Mouse (Mus musculus) midbrain, embryonic 13.5 days (tissue): Measurements from ENCODE around the gene Ispd. TPM values are rescaled to one million over a fixed set of nuclear protein-coding genes. Genes with fewer than 3 reads are reported as not detected.
"Not testable (repeated sequence)": the region's sequence is repeated elsewhere in the genome, so short reads cannot be mapped to it uniquely, and the experiment has no call there.

ENCODE experiments used
- ATAC-seq: fragments of 200-750 bp; cut with Nextera tagmentation; 2 replicates; pipeline ENCODE4 v1.8.0; 2017; ENCODE audit warnings: mild to moderate bottlenecking, moderate TSS enrichment, moderate library complexity
- H3K27ac ChIP-seq: fragments of 300-500 bp; sonication (generic); 2 replicates; pipeline ENCODE4 v1.5.1; 2015; ENCODE audit warnings: inconsistent platforms, mild to moderate bottlenecking, moderate library complexity
- H3K27me3 ChIP-seq: fragments of 300-500 bp; sonication (generic); 2 replicates; pipeline ENCODE4 v1.6.1; 2015; ENCODE audit warnings: mild to moderate bottlenecking, inconsistent platforms
- H3K36me3 ChIP-seq: fragments of 300-500 bp; sonication (generic); 2 replicates; pipeline ENCODE4 v1.6.1; 2015; ENCODE audit warnings: mild to moderate bottlenecking, inconsistent platforms
- H3K4me1 ChIP-seq: fragments of 300-500 bp; sonication (generic); replicated peaks from 2 replicates; pipeline ENCODE4 v1.6.1; 2015; ENCODE audit warnings: inconsistent platforms
- H3K4me2 ChIP-seq: fragments of 300-500 bp; sonication (generic); replicated peaks from 2 replicates; pipeline ENCODE4 v1.6.1; 2015; ENCODE audit warnings: moderate library complexity, mild to moderate bottlenecking, inconsistent platforms
- H3K4me3 ChIP-seq: fragments of 300-500 bp; sonication (generic); replicated peaks from 2 replicates; pipeline ENCODE4 v1.5.1; 2015; ENCODE audit warnings: mild to moderate bottlenecking, inconsistent platforms
- H3K9ac ChIP-seq: fragments of 300-500 bp; sonication (generic); replicated peaks from 2 replicates; pipeline ENCODE4 v1.6.1; 2015; ENCODE audit warnings: mild to moderate bottlenecking, inconsistent platforms
- H3K9me3 ChIP-seq: fragments of 300-500 bp; sonication (generic); 2 replicates; pipeline ENCODE4 v1.6.1; 2016; ENCODE audit warnings: mild to moderate bottlenecking, inconsistent platforms
- WGBS: fragments of 180-500 bp; shearing (Covaris S2); methylation state at CpG from one replicate; pipeline ENCODE4 v1.1.7; 2015; 5-methylcytosine and 5-hydroxymethylcytosine counted together
- polyA plus RNA-seq: library from polyadenylated mRNA; unstranded; fragments of >200 nt; fragmentation: Nextera tagmentation; extraction: Ambion mirVana; gene quantifications from 2 replicates; pipeline ENCODE4 v1.2.1, GENCODE M21; 2015

Ispd gene
- polyA plus RNA-seq, result 10.9 and 11.7 TPM in 2 replicates

DNA sequence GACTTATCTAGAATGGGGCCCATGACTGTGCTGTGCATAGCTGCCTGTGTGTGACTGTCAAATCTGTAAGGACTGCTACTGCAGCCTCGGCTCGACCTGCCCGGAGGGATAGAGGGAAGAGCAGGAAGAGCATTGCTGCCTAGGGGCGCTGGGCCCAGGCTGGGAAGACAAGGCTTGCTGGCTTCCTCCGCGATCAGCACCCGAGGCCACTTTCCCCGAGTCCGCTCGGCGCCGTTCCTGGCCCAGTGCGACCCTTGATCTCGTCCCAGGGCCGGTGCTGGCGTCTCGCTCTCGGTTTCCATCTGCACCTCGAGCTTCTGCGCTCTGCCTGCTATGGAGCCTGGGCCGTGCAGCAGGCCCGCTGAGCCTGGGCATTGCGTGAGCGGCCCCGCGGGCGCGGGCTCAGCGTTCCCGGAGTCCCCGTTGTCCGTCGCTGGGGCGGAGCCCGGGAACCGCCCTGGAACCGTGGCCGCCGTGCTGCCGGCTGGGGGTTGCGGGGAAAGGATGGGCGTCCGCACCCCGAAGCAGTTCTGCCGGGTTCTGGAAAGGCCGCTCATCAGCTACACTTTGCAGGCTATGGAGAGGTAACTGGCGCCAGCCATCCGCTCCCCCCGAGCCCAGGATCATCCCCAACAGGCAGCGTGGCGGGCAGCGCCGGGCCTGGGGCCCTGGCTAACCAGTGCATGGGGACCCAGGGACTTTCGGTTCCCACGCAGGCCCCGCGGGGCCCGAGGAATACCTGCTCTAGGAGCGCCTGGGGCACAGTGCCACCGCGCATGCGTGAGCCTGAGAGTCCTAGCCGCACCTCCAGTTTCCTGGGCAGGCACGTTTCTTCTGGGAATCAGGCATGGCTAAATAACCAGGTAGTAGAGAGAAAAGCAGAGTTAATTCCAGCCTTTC, at the start of gene Ispd, which contains the start of gene D630036H23Rik:
Gene Ispd, plus strand, starts transcription at position 10 of the 900 bp plus-strand sequence.
Gene D630036H23Rik, minus strand, starts transcription at position 741 of the 900 bp plus-strand sequence.
- no peaks in the 10 kb centered on the region for H3K36me3 ChIP-seq
- peak; percentile 97 for ATAC-seq
- H3K27me3 ChIP-seq, result no peaks in the 10 kb centered on the region
- peak within 1 kb of the TSS; percentile 56 for H3K4me3 ChIP-seq
- WGBS, result under 1% methylated on average over 64 of the region's 64 CpGs
- H3K4me1 ChIP-seq, result peaks cover 14% of the 10 kb centered on the region
- H3K9me3 ChIP-seq, result no peaks in the 10 kb centered on the region
- peak within 1 kb of the TSS; percentile 96 for H3K27ac ChIP-seq
- H3K4me2 ChIP-seq, result peak within 1 kb of the TSS; percentile 62
- H3K9ac ChIP-seq, result peak within 1 kb of the TSS; percentile 92

DNA sequence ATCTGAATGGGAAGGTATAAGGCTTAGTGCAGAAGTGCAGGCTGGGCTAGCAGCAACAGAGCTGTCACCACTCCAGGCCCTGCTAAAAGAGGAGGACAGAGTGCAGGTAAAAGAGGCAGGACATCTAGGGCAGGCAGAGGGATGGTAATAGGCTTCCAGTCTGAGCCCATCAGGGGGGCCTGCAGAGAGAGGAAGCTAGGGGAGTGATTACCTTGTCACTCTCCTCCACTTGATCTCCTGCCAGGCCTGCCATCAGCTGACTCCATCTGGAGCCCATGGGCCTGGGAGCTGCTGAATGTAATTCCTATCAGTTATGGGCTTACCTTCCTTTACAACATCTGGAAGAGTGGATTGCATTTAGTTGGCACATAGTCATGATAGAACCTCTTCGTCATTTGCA, 48.6 kb upstream of the Ispd start:
- H3K27ac ChIP-seq, result no peak overlapping the region
- H3K9ac ChIP-seq, result no peak overlapping the region
- H3K4me1 ChIP-seq, result no peaks in the 10 kb centered on the region
- H3K36me3 ChIP-seq, result no peaks in the 10 kb centered on the region
- H3K4me3 ChIP-seq, result no peak overlapping the region
- 97% methylated on average over 1 of the region's 1 CpGs for WGBS
- H3K9me3 ChIP-seq, result no peaks in the 10 kb centered on the region
- no peak overlapping the region for H3K4me2 ChIP-seq
- H3K27me3 ChIP-seq, result no peaks in the 10 kb centered on the region
- no peak for ATAC-seq

DNA sequence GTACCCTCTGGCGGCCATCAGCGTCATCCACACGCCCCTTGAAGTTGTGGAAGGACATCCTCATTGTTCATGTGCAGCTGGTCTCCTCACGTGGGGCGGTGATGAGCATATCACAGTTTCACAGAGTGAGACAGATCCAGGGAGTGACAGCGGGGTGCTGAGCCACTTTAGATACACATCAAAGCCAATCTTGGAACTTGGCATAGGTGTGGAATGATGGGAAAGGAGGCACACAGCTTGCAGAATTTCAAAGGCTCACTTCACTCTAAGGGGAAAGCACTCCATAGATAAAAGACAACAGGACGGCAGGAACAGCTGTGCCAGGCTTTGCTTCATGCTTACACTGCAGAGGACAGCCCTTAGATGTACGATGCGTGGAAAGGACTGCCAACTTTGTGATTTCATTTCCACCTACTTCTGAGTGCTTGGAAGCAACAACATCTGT, 47.4 kb upstream of the Ispd start:
- Histone ChIP-seq H3K9ac (no peak overlapping the region), H3K4me3 (no peak overlapping the region), H3K27ac (no peak overlapping the region), H3K4me2 (no peak overlapping the region), H3K36me3 (no peaks in the 10 kb centered on the region), H3K9me3 (no peaks in the 10 kb centered on the region), H3K27me3 (no peaks in the 10 kb centered on the region), H3K4me1 (no peaks in the 10 kb centered on the region)
- WGBS, result 76% methylated on average over 9 of the region's 9 CpGs
- 0 out of 2 replicates have a peak, but pooled peaks have one; percentile 30 for ATAC-seq

DNA sequence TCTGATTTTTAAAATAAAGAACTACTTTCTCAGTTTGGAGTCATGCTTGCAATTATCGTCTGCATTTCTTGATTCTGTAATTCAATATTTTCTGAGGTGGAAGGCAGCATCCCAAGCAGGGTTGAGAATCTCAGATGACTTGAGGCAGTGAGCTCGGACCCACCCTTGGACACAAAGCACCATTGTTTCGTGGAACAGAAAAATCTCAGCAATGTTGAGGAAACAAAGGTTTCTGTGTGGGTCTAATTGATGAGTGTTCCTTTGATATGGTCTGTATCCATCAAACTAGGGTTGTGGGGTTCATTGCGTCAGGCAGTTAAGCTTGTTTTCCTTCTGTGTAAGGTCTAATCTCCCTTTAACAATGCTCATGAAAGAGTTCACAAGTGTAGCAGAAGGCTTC, 37.1 kb upstream of the Ispd start:
- WGBS, result 68% methylated on average over 4 of the region's 4 CpGs
- H3K9me3 ChIP-seq, result no peaks in the 10 kb centered on the region

DNA sequence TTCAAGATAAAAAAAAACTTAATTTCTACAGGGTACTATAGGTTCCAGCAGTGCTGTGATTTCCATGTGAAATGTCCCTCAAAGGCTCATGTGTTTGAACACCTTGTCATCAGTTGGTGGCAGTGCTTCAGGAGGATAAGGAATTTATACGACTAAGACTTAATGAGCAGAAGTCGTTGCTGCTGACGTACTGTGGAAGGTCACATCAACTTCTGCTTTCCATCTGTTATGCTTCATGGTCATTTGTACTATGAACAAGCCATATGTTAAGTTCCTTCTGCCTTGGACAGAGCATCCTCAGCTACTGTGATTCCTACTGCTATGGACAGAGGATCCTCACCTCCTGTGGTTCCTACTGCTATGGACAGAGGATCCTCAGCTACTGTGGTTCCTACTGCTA, 21.2 kb upstream of the Ispd start:
- no peaks in the 10 kb centered on the region for H3K27me3 ChIP-seq
- H3K4me3 ChIP-seq, result no peak overlapping the region
- H3K27ac ChIP-seq, result no peak overlapping the region
- WGBS, result 91% methylated on average over 3 of the region's 3 CpGs
- no peaks in the 10 kb centered on the region for H3K4me1 ChIP-seq
- H3K9ac ChIP-seq, result no peak overlapping the region
- no peak overlapping the region for H3K4me2 ChIP-seq
- no peak for ATAC-seq
- no peaks in the 10 kb centered on the region for H3K36me3 ChIP-seq
- no peaks in the 10 kb centered on the region for H3K9me3 ChIP-seq

More for the DNA sequence above, 37.1 kb upstream of the Ispd start:
- no peak overlapping the region for H3K4me3 ChIP-seq
- H3K27me3 ChIP-seq, result no peaks in the 10 kb centered on the region
- H3K4me1 ChIP-seq, result no peaks in the 10 kb centered on the region
- H3K4me2 ChIP-seq, result no peak overlapping the region
- no peak overlapping the region for H3K27ac ChIP-seq
- H3K9ac ChIP-seq, result no peak overlapping the region
- no peak for ATAC-seq
- H3K36me3 ChIP-seq, result no peaks in the 10 kb centered on the region

DNA sequence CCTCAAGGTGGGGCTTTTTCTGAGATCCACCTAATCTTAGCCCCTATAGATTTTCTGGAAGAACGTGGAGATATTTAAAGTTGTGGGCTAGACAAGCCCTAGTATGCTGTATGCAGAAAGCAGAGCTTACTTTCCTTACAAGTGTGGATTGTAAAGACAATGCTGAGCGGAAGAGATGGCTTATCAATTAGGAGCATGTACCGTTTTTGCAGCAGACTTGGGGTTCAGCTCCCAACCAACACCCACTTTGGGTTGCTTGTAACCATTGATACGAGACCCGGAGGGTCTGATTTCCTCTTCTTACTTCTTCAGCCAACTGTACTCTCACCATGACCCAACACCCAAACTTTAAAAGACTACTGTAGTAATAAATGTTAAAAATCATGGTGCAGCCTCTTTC, 20.6 kb upstream of the Ispd start:
- no peak overlapping the region for H3K9ac ChIP-seq
- no peaks in the 10 kb centered on the region for H3K27me3 ChIP-seq
- H3K9me3 ChIP-seq, result no peaks in the 10 kb centered on the region
- H3K4me1 ChIP-seq, result no peaks in the 10 kb centered on the region
- no peak overlapping the region for H3K4me3 ChIP-seq
- no peaks in the 10 kb centered on the region for H3K36me3 ChIP-seq
- no peak overlapping the region for H3K4me2 ChIP-seq
- no peak overlapping the region for H3K27ac ChIP-seq
- ATAC-seq, result no peak
- 95% methylated on average over 5 of the region's 5 CpGs for WGBS

DNA sequence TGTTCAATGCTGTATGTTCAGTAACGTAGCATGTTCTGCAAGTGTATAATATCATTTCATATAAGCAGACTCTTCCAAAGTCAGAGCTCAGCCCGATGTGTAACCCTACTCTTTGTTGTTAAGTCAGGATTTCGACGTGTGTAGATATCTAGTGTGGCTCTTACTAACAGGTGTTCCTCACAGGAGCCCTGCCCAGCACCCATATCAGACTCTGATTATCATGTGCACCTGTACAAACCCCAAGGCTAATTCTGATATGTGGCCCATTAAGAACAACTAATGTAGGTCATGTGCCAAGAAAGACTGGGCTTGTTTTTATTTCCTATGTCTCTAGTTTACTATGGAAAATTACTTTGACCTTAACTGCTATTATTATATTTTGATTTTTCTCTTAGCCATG, 17.2 kb upstream of the Ispd start:
- Histone ChIP-seq H3K9me3 (no peaks in the 10 kb centered on the region), H3K4me1 (no peaks in the 10 kb centered on the region), H3K4me2 (no peak overlapping the region), H3K4me3 (no peak overlapping the region), H3K27ac (no peak overlapping the region), H3K27me3 (no peaks in the 10 kb centered on the region), H3K9ac (no peak overlapping the region), H3K36me3 (no peaks in the 10 kb centered on the region)
- 95% methylated on average over 4 of the region's 4 CpGs for WGBS
- no peak for ATAC-seq

DNA sequence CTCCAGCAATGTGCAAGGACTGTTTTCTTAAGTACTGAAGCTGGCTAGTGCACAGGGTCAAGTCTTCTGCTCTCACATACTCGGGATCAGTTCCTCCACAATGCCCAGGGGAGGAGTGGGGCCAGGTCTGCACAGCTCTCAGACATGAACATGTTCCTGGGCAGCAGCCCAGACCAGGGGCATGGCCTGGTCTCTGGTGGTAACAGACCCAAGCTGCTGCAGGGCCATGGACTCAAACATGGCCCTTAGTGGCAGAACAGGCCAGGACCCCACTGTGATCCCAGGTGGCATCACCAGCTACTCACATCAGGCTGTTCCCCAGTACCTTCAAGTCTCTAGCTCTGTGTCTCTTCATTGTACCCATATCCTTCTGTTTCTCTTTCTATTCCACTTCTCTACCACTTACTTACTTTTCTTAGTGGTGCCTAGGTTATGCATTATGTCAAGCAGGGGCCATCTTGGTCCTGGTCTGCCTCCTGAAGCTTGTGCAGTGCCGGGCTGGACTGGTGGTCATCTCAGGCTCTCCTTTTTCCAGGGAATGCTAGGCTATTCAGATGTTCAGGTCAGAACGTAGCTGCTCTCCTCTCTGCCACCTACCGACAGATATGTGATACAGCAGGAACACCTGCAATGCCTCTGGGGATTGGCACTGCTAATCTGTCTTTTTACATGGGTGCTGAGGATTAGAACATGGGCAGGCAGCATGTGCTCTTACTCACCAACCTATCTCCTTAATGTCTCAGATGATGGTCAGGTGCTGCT, 7.8 kb upstream of the Ispd start:
- Histone ChIP-seq H3K9ac (no peak overlapping the region), H3K4me1 (no peaks in the 10 kb centered on the region), H3K27me3 (no peaks in the 10 kb centered on the region), H3K27ac (no peak overlapping the region), H3K9me3 (no peaks in the 10 kb centered on the region), H3K4me2 (no peak overlapping the region), H3K4me3 (no peak overlapping the region), H3K36me3 (no peaks in the 10 kb centered on the region)
- ATAC-seq, result 0 out of 2 replicates have a peak, but pooled peaks have one; percentile 58
- WGBS, result 58% methylated on average over 4 of the region's 4 CpGs

DNA sequence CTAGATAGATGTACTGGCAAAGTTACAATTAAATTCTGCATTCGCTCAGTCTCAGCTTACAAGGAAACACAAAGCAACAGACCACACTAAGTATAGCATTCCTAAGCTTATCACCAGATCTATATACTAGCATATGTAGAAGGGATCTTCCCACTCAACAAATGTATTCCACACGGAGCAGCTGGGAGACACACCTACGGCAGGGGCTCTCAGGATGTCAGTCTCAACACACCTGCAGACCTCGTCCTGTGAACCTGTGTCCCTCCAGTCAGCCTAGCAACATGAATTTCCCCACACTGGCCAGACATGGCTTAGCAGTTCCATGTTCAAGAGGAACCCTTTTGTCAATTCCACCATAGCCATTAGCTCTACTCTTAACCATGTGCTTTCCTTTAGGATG, 4.9 kb upstream of the Ispd start:
- H3K27me3 ChIP-seq, H3K4me2 ChIP-seq, H3K4me3 ChIP-seq, H3K9me3 ChIP-seq, H3K27ac ChIP-seq, H3K4me1 ChIP-seq, ATAC-seq, H3K9ac ChIP-seq, H3K36me3 ChIP-seq: not testable (repeated sequence)
- WGBS, result 87% methylated on average over 3 of the region's 4 CpGs

DNA sequence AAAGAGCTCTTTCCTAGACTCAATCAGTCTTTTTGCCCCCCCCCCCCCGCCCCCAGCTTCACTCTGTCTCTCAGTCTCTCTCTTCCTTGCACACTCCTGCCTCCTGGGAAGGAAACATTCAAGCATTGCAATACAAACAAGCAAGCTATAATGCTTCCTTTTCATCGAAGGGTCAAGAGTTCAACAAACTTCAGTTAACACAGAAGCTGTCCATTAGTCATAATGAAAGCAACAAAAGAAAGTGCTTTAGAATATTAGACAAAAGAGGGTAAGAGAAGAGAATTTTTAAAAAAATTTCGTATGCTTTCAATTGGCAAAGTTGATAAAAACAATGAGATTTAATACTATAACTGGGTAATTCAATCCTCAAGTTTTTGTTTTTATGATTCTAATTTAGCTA, 996 bp upstream of the Ispd start:
- no peaks in the 10 kb centered on the region for H3K36me3 ChIP-seq
- WGBS, result 31% methylated on average over 3 of the region's 3 CpGs
- H3K4me3 ChIP-seq, result no peak overlapping the region
- ATAC-seq, result no peak
- H3K4me1 ChIP-seq, result peaks cover 14% of the 10 kb centered on the region
- H3K27me3 ChIP-seq, result no peaks in the 10 kb centered on the region
- no peak overlapping the region for H3K9ac ChIP-seq
- no peaks in the 10 kb centered on the region for H3K9me3 ChIP-seq
- H3K4me2 ChIP-seq, result no peak overlapping the region
- H3K27ac ChIP-seq, result no peak overlapping the region

DNA sequence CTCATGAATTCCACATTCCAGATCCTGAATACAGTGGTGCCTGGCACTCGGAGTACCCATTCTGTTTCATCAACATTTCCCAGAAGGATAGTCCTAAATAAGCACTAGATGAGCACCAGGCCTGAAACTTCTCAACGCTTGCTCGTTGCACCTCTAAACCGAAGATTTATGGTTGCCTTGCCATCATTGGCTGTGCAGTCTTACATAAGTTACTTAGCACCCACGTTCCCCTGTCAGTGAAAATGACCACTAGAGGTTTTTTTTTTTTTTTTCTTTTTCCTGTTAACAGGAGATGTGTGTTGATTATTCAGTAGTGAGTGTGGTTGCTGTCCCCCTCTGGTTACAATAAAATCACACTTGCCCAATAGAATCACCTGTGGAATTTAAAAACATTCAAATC, 444 bp upstream of the Ispd start:
- no peak overlapping the region for H3K27ac ChIP-seq
- WGBS, result 71% methylated on average over 5 of the region's 5 CpGs

DNA sequence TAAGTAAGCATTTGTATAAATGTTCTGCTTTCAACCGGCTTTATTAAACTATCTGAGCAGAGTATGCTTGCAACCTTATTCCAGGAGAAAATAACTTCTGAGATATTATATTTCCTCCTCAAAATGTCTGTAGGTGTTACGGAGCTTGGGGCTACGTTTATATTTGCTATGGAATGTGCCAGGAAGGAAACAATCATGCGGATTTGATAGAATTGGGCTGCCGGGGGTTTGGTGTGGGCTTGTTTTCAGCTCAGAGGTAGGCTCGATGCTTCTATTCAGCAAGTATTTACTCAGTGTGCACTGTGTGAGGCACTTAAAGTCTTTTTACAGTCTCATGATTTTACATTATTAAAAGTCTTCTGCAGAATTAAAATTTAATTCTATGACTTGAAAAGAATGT, 4.1 kb downstream of the Ispd start:
- WGBS, result 67% methylated on average over 6 of the region's 6 CpGs
- ATAC-seq, result no peak
- H3K36me3 ChIP-seq, result no peaks in the 10 kb centered on the region

More for the DNA sequence above, 444 bp upstream of the Ispd start:
- Histone ChIP-seq H3K9ac (no peak overlapping the region), H3K27me3 (no peaks in the 10 kb centered on the region), H3K4me1 (peaks cover 14% of the 10 kb centered on the region), H3K36me3 (no peaks in the 10 kb centered on the region), H3K4me2 (peak overlapping the region; percentile 62), H3K4me3 (peak overlapping the region; percentile 56; the same call in 1 of the 2 replicates), H3K9me3 (no peaks in the 10 kb centered on the region)
- no peak for ATAC-seq

More for the DNA sequence above, 4.1 kb downstream of the Ispd start:
- H3K27ac ChIP-seq, result no peak overlapping the region
- no peak overlapping the region for H3K9ac ChIP-seq
- H3K4me3 ChIP-seq, result no peak overlapping the region
- H3K9me3 ChIP-seq, result no peaks in the 10 kb centered on the region
- H3K4me2 ChIP-seq, result no peak overlapping the region
- no peaks in the 10 kb centered on the region for H3K27me3 ChIP-seq
- peaks cover 14% of the 10 kb centered on the region for H3K4me1 ChIP-seq
